Mouse (Mus musculus): ENCODE measurements around the gene Taok2. TPM values are rescaled to one million over a fixed set of nuclear protein-coding genes. Genes with fewer than 3 reads are reported as not detected.
A peak's percentile ranks its signal among the peaks of the same experiment; 100 is the strongest.

Taok2 gene
- total RNA-seq, 1 experiment from 2014 or later: 73.7 TPM

- no peak for ATAC-seq (ENCODE audit: extremely low read depth, insufficient number of reproducible peaks, low FRiP score, poor library complexity, severe bottlenecking)
These were observed 37.4 kb downstream of the Taok2 start, which contains the start of gene Doc2a for GRCm38 (mm10) chr7:126847116-126847420. Gene Doc2a (plus strand): TSS chr7:126847416.

GRCm38 (mm10) chr7:126845516-126845915 is 39.0 kb downstream of the Taok2 start:
- no peak for ATAC-seq (ENCODE audit: extremely low read depth, insufficient number of reproducible peaks, low FRiP score, poor library complexity, severe bottlenecking)

GRCm38 (mm10) chr7:126843276-126843675 is 41.2 kb downstream of the Taok2 start:
- ATAC-seq (ENCODE audit: extremely low read depth, insufficient number of reproducible peaks, low FRiP score, poor library complexity, severe bottlenecking): no peak

- no peak for ATAC-seq (ENCODE audit: extremely low read depth, insufficient number of reproducible peaks, low FRiP score, poor library complexity, severe bottlenecking)
These were observed 51.2 kb downstream of the Taok2 start for GRCm38 (mm10) chr7:126833294-126833693.

- ATAC-seq (ENCODE audit: extremely low read depth, insufficient number of reproducible peaks, low FRiP score, poor library complexity, severe bottlenecking): peak; percentile 87
These were observed 52.4 kb downstream of the Taok2 start for GRCm38 (mm10) chr7:126832036-126832598.

GRCm38 (mm10) chr7:126831539-126831938 is 53.0 kb downstream of the Taok2 start, which contains the start of gene 4930451I11Rik:
Gene 4930451I11Rik (minus strand): TSS chr7:126831639.
- ATAC-seq (ENCODE audit: extremely low read depth, insufficient number of reproducible peaks, low FRiP score, poor library complexity, severe bottlenecking): no peak

GRCm38 (mm10) chr7:126825952-126826351 is 58.6 kb downstream of the Taok2 start:
- ATAC-seq (ENCODE audit: extremely low read depth, insufficient number of reproducible peaks, low FRiP score, poor library complexity, severe bottlenecking): no peak

GRCm38 (mm10) chr7:126825403-126825802 is 59.1 kb downstream of the Taok2 start:
- no peak for ATAC-seq (ENCODE audit: extremely low read depth, insufficient number of reproducible peaks, low FRiP score, poor library complexity, severe bottlenecking)

- no peak for ATAC-seq (ENCODE audit: extremely low read depth, insufficient number of reproducible peaks, low FRiP score, poor library complexity, severe bottlenecking)
These were observed 60.6 kb downstream of the Taok2 start for GRCm38 (mm10) chr7:126823940-126824339.

- no peak for ATAC-seq (ENCODE audit: extremely low read depth, insufficient number of reproducible peaks, low FRiP score, poor library complexity, severe bottlenecking)
These were observed 61.2 kb downstream of the Taok2 start for GRCm38 (mm10) chr7:126823202-126823711.

GRCm38 (mm10) chr7:126822741-126823140 is 61.8 kb downstream of the Taok2 start:
- no peak for ATAC-seq (ENCODE audit: extremely low read depth, insufficient number of reproducible peaks, low FRiP score, poor library complexity, severe bottlenecking)

GRCm38 (mm10) chr7:126821835-126822511 is 62.5 kb downstream of the Taok2 start:
- ATAC-seq (ENCODE audit: extremely low read depth, insufficient number of reproducible peaks, low FRiP score, poor library complexity, severe bottlenecking): peak; percentile 75

GRCm38 (mm10) chr7:126818818-126819217 is 65.7 kb downstream of the Taok2 start:
- ATAC-seq (ENCODE audit: extremely low read depth, insufficient number of reproducible peaks, low FRiP score, poor library complexity, severe bottlenecking): no peak

GRCm38 (mm10) chr7:126817595-126817994 is 66.9 kb downstream of the Taok2 start:
- no peak for ATAC-seq (ENCODE audit: extremely low read depth, insufficient number of reproducible peaks, low FRiP score, poor library complexity, severe bottlenecking)

GRCm38 (mm10) chr7:126816494-126816893 is 68.0 kb downstream of the Taok2 start:
- no peak for ATAC-seq (ENCODE audit: extremely low read depth, insufficient number of reproducible peaks, low FRiP score, poor library complexity, severe bottlenecking)

GRCm38 (mm10) chr7:126815726-126816222 is 68.7 kb downstream of the Taok2 start:
- no peak for ATAC-seq (ENCODE audit: extremely low read depth, insufficient number of reproducible peaks, low FRiP score, poor library complexity, severe bottlenecking)

Other genes starting within 250 kb of the Taok2 start
- gene Sgf29, start 235.4 kb downstream of the Taok2 start, total RNA-seq (2017): 43.8 and 56.5 TPM in 2 replicates
- 0.93 and 1.1 TPM in 2 replicates for gene Sult1a1, start 208.3 kb downstream of the Taok2 start, total RNA-seq (2017)
- 27.4 and 28.0 TPM in 2 replicates for gene Bola2, start 189.3 kb downstream of the Taok2 start, total RNA-seq (2017)
- gene Slx1b, start 188.9 kb downstream of the Taok2 start, total RNA-seq (2017): 3.3 and 4.2 TPM in 2 replicates
- gene Coro1a, start 176.9 kb downstream of the Taok2 start, total RNA-seq (2017): 1,403 and 1,487 TPM in 2 replicates
- 48.8 and 51.2 TPM in 2 replicates for gene Mapk3, start 125.1 kb downstream of the Taok2 start, total RNA-seq (2017)
- gene Gdpd3, start 118.4 kb downstream of the Taok2 start, total RNA-seq (2017): 25.8 and 26.5 TPM in 2 replicates
- 367 and 379 TPM in 2 replicates for gene Ypel3, start 107.7 kb downstream of the Taok2 start, total RNA-seq (2017)
- gene Tbx6, start 103.2 kb downstream of the Taok2 start, total RNA-seq (2017): 14.4 and 19.8 TPM in 2 replicates
- gene Ppp4c, start 92.2 kb downstream of the Taok2 start, total RNA-seq (2017): 210 and 221 TPM in 2 replicates
- gene Fam57b, start 87.0 kb downstream of the Taok2 start, total RNA-seq (2017): not detected in 2 replicates
- not detected in 2 replicates for gene 4930451I11Rik, start 53.1 kb downstream of the Taok2 start, total RNA-seq (2017)
- not detected in 2 replicates for gene Doc2a, start 37.3 kb downstream of the Taok2 start, total RNA-seq (2017)
- gene Hirip3, start 22.7 kb downstream of the Taok2 start, total RNA-seq (2017): 37.7 and 46.2 TPM in 2 replicates
- 44.6 and 46.8 TPM in 2 replicates for gene Ino80e, start 22.3 kb downstream of the Taok2 start, total RNA-seq (2017)
- 32.3 and 32.6 TPM in 2 replicates for gene Tmem219, start 38.2 kb upstream of the Taok2 start, total RNA-seq (2017)
- gene Kctd13, start 44.2 kb upstream of the Taok2 start, total RNA-seq (2017): 29.1 and 32.8 TPM in 2 replicates
- gene Asphd1, start 64.9 kb upstream of the Taok2 start, total RNA-seq (2017): not detected in 2 replicates
- 1.7 and 2.9 TPM in 2 replicates for gene Sez6l2, start 65.9 kb upstream of the Taok2 start, total RNA-seq (2017)
- gene Cdipt, start 91.2 kb upstream of the Taok2 start, total RNA-seq (2017): 59.1 and 66.1 TPM in 2 replicates
- 2.2 and 2.3 TPM in 2 replicates for gene Cdiptos, start 91.4 kb upstream of the Taok2 start, total RNA-seq (2017)
- 106 and 110 TPM in 2 replicates for gene Mvp, start 129.9 kb upstream of the Taok2 start, total RNA-seq (2017)
- gene Pagr1b, start 131.8 kb upstream of the Taok2 start, total RNA-seq (2017): 8.4 and 32.4 TPM in 2 replicates
- 33.3 and 49.8 TPM in 2 replicates for gene Pagr1a, start 132.6 kb upstream of the Taok2 start, total RNA-seq (2017)
- 22.7 and 34.7 TPM in 2 replicates for gene Gm42742, start 136.4 kb upstream of the Taok2 start, total RNA-seq (2017)
- gene Prrt2, start 136.5 kb upstream of the Taok2 start, total RNA-seq (2017): 2.6 TPM in 1 of 2 replicates, not detected in the other
- gene Maz, start 142.3 kb upstream of the Taok2 start, total RNA-seq (2017): 49.3 and 57.7 TPM in 2 replicates
- gene Kif22, start 157.8 kb upstream of the Taok2 start, total RNA-seq (2017): 1.4 and 2.1 TPM in 2 replicates
- gene Zg16, start 202.6 kb upstream of the Taok2 start, total RNA-seq (2017): 2.1 TPM in 1 of 2 replicates, not detected in the other
- gene AI467606, start 206.7 kb upstream of the Taok2 start, total RNA-seq (2017): 156 and 166 TPM in 2 replicates
- 1.4 and 3.8 TPM in 2 replicates for gene Qprt, start 237.5 kb upstream of the Taok2 start, total RNA-seq (2017)

Data from neutrophil, adult 5-6 weeks (primary cell).